Comparison of ENCODE assay signal across 19 mouse cellular contexts in genomic region chr4:130539053-130539452, GRCm38 (mm10). TPM values are rescaled to one million over a fixed set of nuclear protein-coding genes. Genes with fewer than 3 reads are reported as not detected.
DNase-seq lines count a peak whose midpoint lies in the region; ATAC-seq and TF ChIP-seq lines count a peak whose summit lies in the region.
"Had no signal": no experiment of that assay in that cellular context is flagged by ENCODE, and none has a peak within 500 bp of the region (broad histone marks: within the 10 kb centered on the region; RNA-seq: fewer than 3 reads in every experiment).

No protein-coding gene starts in this region.

- no peaks in the 10 kb centered on the region for H3K27me3 ChIP-seq in cerebellum, adult 2 months (ENCODE audit: control insufficient read depth, insufficient read depth, low read length)
- no peaks in the 10 kb centered on the region for H3K27me3 ChIP-seq in hindbrain, embryonic 10.5 days (ENCODE audit: insufficient read depth, poor library complexity, severe bottlenecking)
- H3K27me3 ChIP-seq in hindbrain, embryonic 12.5 days = no peaks in the 10 kb centered on the region
- H3K27me3 ChIP-seq in midbrain, embryonic 14.5 days (ENCODE audit: control insufficient read depth, insufficient read depth, low read length) = no peaks in the 10 kb centered on the region
- no peaks in the 10 kb centered on the region for H3K27me3 ChIP-seq in midbrain, embryonic 15.5 days (replicated peaks)
- H3K27me3 ChIP-seq: CH12.LX; embryonic facial prominence, embryonic 13.5 days; forebrain, embryonic 12.5 days; heart, embryonic 12.5 days; intestine, embryonic 15.5 days; Patski had no signal

- TF ChIP-seq CTCF in cerebellum, adult 2 months (IDR thresholded peaks at IDR 0.05; ENCODE audit: borderline replicate concordance, insufficient read depth, low read depth, low read length) = no peak

- peaks cover 58% of the 10 kb centered on the region for H3K4me1 ChIP-seq in cerebellum, adult 2 months (ENCODE audit: control insufficient read depth, insufficient read depth, low read length)
- H3K4me1 ChIP-seq in hindbrain, embryonic 10.5 days (replicated peaks) = peaks cover 27% of the 10 kb centered on the region
- H3K4me1 ChIP-seq in hindbrain, embryonic 12.5 days = peaks cover 24% of the 10 kb centered on the region
- H3K4me1 ChIP-seq in midbrain, embryonic 14.5 days (ENCODE audit: control insufficient read depth, insufficient read depth, low read length) = peaks cover 8% of the 10 kb centered on the region
- peaks cover 9% of the 10 kb centered on the region for H3K4me1 ChIP-seq in midbrain, embryonic 15.5 days
- H3K4me1 ChIP-seq: heart, embryonic 12.5 days; intestine, embryonic 15.5 days had no signal

- no peak overlapping the region for H3K4me3 ChIP-seq in cerebellum, adult 2 months (replicated peaks; ENCODE audit: insufficient read depth, low read depth, low read length)
- H3K4me3 ChIP-seq in hindbrain, embryonic 10.5 days = no peak overlapping the region
- H3K4me3 ChIP-seq in hindbrain, embryonic 12.5 days = no peak overlapping the region
- no peak overlapping the region for H3K4me3 ChIP-seq in midbrain, embryonic 14.5 days (replicated peaks; ENCODE audit: low read depth, low read length)
- no peak overlapping the region for H3K4me3 ChIP-seq in midbrain, embryonic 15.5 days
- H3K4me3 ChIP-seq: embryonic facial prominence, embryonic 13.5 days; forebrain, embryonic 12.5 days; gastrocnemius, adult 2 months; heart, embryonic 12.5 days; intestine, embryonic 15.5 days had no signal

- H3K9me3 ChIP-seq in hindbrain, embryonic 10.5 days = peaks cover 4% of the 10 kb centered on the region
- no peaks in the 10 kb centered on the region for H3K9me3 ChIP-seq in hindbrain, embryonic 12.5 days (replicated peaks)
- no peaks in the 10 kb centered on the region for H3K9me3 ChIP-seq in midbrain, embryonic 14.5 days (ENCODE audit: control insufficient read depth, low read length)
- no peaks in the 10 kb centered on the region for H3K9me3 ChIP-seq in midbrain, embryonic 15.5 days
- H3K9me3 ChIP-seq: embryonic facial prominence, embryonic 13.5 days; forebrain, embryonic 12.5 days; heart, embryonic 12.5 days; intestine, embryonic 15.5 days had no signal

- H3K9ac ChIP-seq in hindbrain, embryonic 12.5 days = no peak overlapping the region
- H3K9ac ChIP-seq in midbrain, embryonic 14.5 days (replicated peaks; ENCODE audit: low read length) = no peak overlapping the region
- no peak overlapping the region for H3K9ac ChIP-seq in midbrain, embryonic 15.5 days
- H3K9ac ChIP-seq: embryonic facial prominence, embryonic 13.5 days; forebrain, embryonic 12.5 days; heart, embryonic 12.5 days; intestine, embryonic 15.5 days had no signal

- H3K4me2 ChIP-seq in hindbrain, embryonic 12.5 days (replicated peaks) = no peak overlapping the region
- H3K4me2 ChIP-seq in midbrain, embryonic 14.5 days (ENCODE audit: low read length) = no peak overlapping the region
- H3K4me2 ChIP-seq in midbrain, embryonic 15.5 days = no peak overlapping the region
- H3K4me2 ChIP-seq: embryonic facial prominence, embryonic 13.5 days; forebrain, embryonic 12.5 days; heart, embryonic 12.5 days; intestine, embryonic 15.5 days had no signal

- no peak for TF ChIP-seq POLR2A in cerebellum, adult 2 months (IDR thresholded peaks at IDR 0.05; ENCODE audit: borderline replicate concordance, insufficient read depth, low read length)

- H3K27ac ChIP-seq in cerebellum, adult 2 months (ENCODE audit: insufficient read depth, low read length) = peak overlapping the region; percentile 98
- 0 out of 2 replicates have a peak overlapping the region, but pooled peaks have one; percentile 50 for H3K27ac ChIP-seq in hindbrain, embryonic 10.5 days
- H3K27ac ChIP-seq in hindbrain, embryonic 12.5 days = no peak overlapping the region
- 0 out of 2 replicates have a peak overlapping the region, but pooled peaks have one; percentile 8 for H3K27ac ChIP-seq in midbrain, embryonic 14.5 days (replicated peaks; ENCODE audit: low read depth, low read length)
- no peak overlapping the region for H3K27ac ChIP-seq in midbrain, embryonic 15.5 days
- H3K27ac ChIP-seq: embryonic facial prominence, embryonic 13.5 days; forebrain, embryonic 12.5 days; intestine, embryonic 15.5 days had no signal

- no peak for ATAC-seq in hindbrain, embryonic 12.5 days (ENCODE audit: low FRiP score)
- ATAC-seq in midbrain, embryonic 14.5 days (ENCODE audit: low FRiP score, low TSS enrichment) = no peak
- ATAC-seq in midbrain, embryonic 15.5 days (replicated peaks) = no peak
- ATAC-seq in megakaryocyte-erythroid progenitor cell, adult 5-6 weeks (replicated peaks; ENCODE audit: low FRiP score, low TSS enrichment, poor library complexity, severe bottlenecking) = no peak
- ATAC-seq: activated CD4-positive, CD25-positive, alpha-beta regulatory T cell, adult 4 months; intestine, embryonic 15.5 days; Patski had no signal

- WGBS in cerebellum, adult 2 months = 15% methylated on average over 8 of the region's 8 CpGs
- 87% methylated on average over 8 of the region's 8 CpGs for WGBS in hindbrain, embryonic 10.5 days
- 71% methylated on average over 8 of the region's 8 CpGs for WGBS in hindbrain, embryonic 12.5 days
- 91% methylated on average over 8 of the region's 8 CpGs for WGBS in midbrain, embryonic 14.5 days
- 92% methylated on average over 8 of the region's 8 CpGs for WGBS in midbrain, embryonic 15.5 days

- H3K36me3 ChIP-seq in hindbrain, embryonic 10.5 days = peaks cover 47% of the 10 kb centered on the region
- peaks cover 21% of the 10 kb centered on the region for H3K36me3 ChIP-seq in hindbrain, embryonic 12.5 days
- peaks cover 15% of the 10 kb centered on the region for H3K36me3 ChIP-seq in midbrain, embryonic 14.5 days (ENCODE audit: control insufficient read depth, insufficient read depth, low read length)
- no peaks in the 10 kb centered on the region for H3K36me3 ChIP-seq in midbrain, embryonic 15.5 days (replicated peaks)
- H3K36me3 ChIP-seq: intestine, embryonic 15.5 days had no signal

- no peak for DNase-seq in cerebellum, adult 2 months
- no peak for DNase-seq in cerebellum, adult 8-10 months
- DNase-seq in hindbrain, embryonic 10.5 days (ENCODE audit: low spot score) = no peak
- no peak for DNase-seq in midbrain, embryonic 14.5 days
- DNase-seq: adrenal gland, postnatal 14 days; gastrocnemius, adult 2 months; gastrocnemius, postnatal 25 days; kidney, adult 18-20 months had no signal

RNA-seq across cellular contexts. Expression of gene Nkain1, which starts 34.9 kb away (rescaled TPM):
- polyA plus RNA-seq in cerebellum, adult 2 months (2012; rRNA removed) = 109 and 114 TPM in 2 replicates
- 5.9 and 14.4 TPM in 2 replicates for polyA plus RNA-seq in hindbrain, embryonic 10.5 days (2016; fragmentation: Nextera tagmentation; extraction: Ambion mirVana)
- 13.9 and 16.2 TPM in 2 replicates for polyA plus RNA-seq in hindbrain, embryonic 12.5 days (2016; fragmentation: Nextera tagmentation; extraction: Ambion mirVana)
- 25.7 and 76.6 TPM in 2 replicates for polyA plus RNA-seq in midbrain, embryonic 14.5 days (2014; fragmentation: Nextera tagmentation; extraction: Ambion mirVana)
- 12.8 and 13.6 TPM in 2 replicates for polyA plus RNA-seq in midbrain, embryonic 15.5 days (2015; fragmentation: Nextera tagmentation; extraction: Ambion mirVana)
- total RNA-seq in megakaryocyte-erythroid progenitor cell, adult 5-6 weeks (2014; fragmentation: Nextera tagmentation) = 0.44 TPM in 1 of 2 replicates, not detected in the other
- total RNA-seq in megakaryocyte-erythroid progenitor cell, adult 5-6 weeks (2017) = not detected in 2 replicates
- total RNA-seq: granulocyte monocyte progenitor cell, adult 5-6 weeks had no signal
- polyA plus RNA-seq: activated CD4-positive, CD25-positive, alpha-beta regulatory T cell, adult 4 months had no signal

Comparison
In these comparisons a context has a peak if more than half of its experiments do, and no peak if none do; other contexts are left out.
1. H3K27ac ChIP-seq: peak in cerebellum, adult 2 months (single experiment), hindbrain, embryonic 10.5 days (single experiment) and midbrain, embryonic 14.5 days (single experiment); none in hindbrain, embryonic 12.5 days (single experiment) and midbrain, embryonic 15.5 days (single experiment).